Mouse (Mus musculus) kidney, adult 8-10 months (tissue): ENCODE data around the gene Myh14.

Experiments
- DNase-seq, 2 experiments: peaks; one replicate each; pipeline ENCODE4 v3.0.0; 2022

Myh14 gene

GRCm38 (mm10) chr7:44628402-44629034, 42.1 kb downstream of the Myh14 start:
- DNase-seq: no peak

- DNase-seq: no peak
Measured at GRCm38 (mm10) chr7:44626966-44627365, 43.7 kb downstream of the Myh14 start.

- DNase-seq: no peak
Measured at GRCm38 (mm10) chr7:44626068-44626385, 44.6 kb downstream of the Myh14 start.

GRCm38 (mm10) chr7:44625241-44626067, 45.2 kb downstream of the Myh14 start:
- DNase-seq: no peak

- DNase-seq: no peak
Measured at GRCm38 (mm10) chr7:44624828-44625227, 45.8 kb downstream of the Myh14 start.

GRCm38 (mm10) chr7:44624543-44624826, 46.2 kb downstream of the Myh14 start:
- no peak for DNase-seq

GRCm38 (mm10) chr7:44623714-44624542, 46.7 kb downstream of the Myh14 start:
- no peak for DNase-seq

GRCm38 (mm10) chr7:44617059-44617458, 53.6 kb downstream of the Myh14 start:
- DNase-seq: no peak

GRCm38 (mm10) chr7:44615987-44616386, 54.7 kb downstream of the Myh14 start:
- DNase-seq: no peak

- DNase-seq: no peak
Measured at GRCm38 (mm10) chr7:44615309-44615708, 55.3 kb downstream of the Myh14 start.

GRCm38 (mm10) chr7:44614041-44614688, 56.5 kb downstream of the Myh14 start:
- DNase-seq: no peak

- DNase-seq: no peak
Measured at GRCm38 (mm10) chr7:44612192-44612591, 58.5 kb downstream of the Myh14 start.

GRCm38 (mm10) chr7:44606171-44606901, 64.3 kb downstream of the Myh14 start:
- DNase-seq: peak in 1 of 2 experiments; percentile 37

GRCm38 (mm10) chr7:44605436-44605835, 65.2 kb downstream of the Myh14 start:
- no peak for DNase-seq

- DNase-seq: no peak
Measured at GRCm38 (mm10) chr7:44604619-44605018, 66.0 kb downstream of the Myh14 start.

GRCm38 (mm10) chr7:44604139-44604606, 66.5 kb downstream of the Myh14 start:
- no peak for DNase-seq

- DNase-seq: no peak
Measured at GRCm38 (mm10) chr7:44603186-44603855, 67.3 kb downstream of the Myh14 start.

GRCm38 (mm10) chr7:44602443-44602842, 68.2 kb downstream of the Myh14 start:
- no peak for DNase-seq

- no peak for DNase-seq
Measured at GRCm38 (mm10) chr7:44601646-44602045, 69.0 kb downstream of the Myh14 start.

GRCm38 (mm10) chr7:44600691-44601262, 69.9 kb downstream of the Myh14 start:
- DNase-seq: no peak

GRCm38 (mm10) chr7:44598336-44598735, 72.3 kb downstream of the Myh14 start:
- no peak for DNase-seq

- no peak for DNase-seq
Measured at GRCm38 (mm10) chr7:44597666-44598065, 73.0 kb downstream of the Myh14 start.
